Mouse (Mus musculus): Measurements from ENCODE around the gene Cacna2d1.

Gene Cacna2d1

DNA sequence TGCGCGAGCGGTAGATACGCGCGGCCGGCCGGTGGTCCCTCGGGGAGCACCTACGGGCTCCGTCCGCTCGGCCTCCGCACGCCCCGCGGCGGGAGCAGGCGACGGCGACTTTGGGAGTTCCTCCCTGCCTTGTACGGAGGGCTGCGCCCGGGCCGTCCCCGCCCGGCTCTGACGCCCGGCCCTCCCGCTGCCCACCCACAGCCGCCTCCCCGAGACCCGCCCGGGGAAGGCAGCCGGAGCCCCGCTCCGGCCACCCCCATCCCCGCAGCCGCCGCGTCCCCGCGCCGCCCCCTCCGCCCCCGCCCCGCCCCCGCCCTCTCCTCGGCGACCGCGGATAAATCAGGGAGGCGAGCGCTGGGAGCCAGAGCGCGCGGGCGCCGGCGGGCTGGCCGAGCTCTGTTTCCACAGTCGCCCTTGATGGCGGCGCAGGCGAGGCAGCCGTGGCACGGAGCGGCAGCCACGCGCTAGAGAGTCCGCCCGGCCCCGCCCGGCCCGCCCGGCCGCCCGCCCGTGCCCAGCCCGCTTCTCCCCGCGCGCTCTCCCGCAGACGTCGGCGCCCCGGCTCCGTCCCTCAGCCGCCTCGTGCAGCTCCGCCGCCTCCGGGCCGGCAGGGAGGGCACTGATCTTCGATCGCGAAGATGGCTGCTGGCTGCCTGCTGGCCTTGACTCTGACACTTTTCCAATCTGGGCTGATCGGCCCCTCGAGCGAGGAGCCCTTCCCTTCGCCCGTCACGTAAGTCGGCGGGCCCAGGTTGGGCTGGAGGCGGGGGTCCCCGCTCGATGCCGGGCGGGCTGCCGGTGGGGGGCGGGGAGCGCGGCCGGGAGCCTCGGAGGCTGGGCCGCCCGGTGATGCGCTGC is at the start of gene Cacna2d1:
Gene Cacna2d1, plus strand, starts transcription at position 316 of the 858 bp plus-strand sequence.
- peak; percentile 37 for DNase-seq (ENCODE audit: low spot score)

DNA sequence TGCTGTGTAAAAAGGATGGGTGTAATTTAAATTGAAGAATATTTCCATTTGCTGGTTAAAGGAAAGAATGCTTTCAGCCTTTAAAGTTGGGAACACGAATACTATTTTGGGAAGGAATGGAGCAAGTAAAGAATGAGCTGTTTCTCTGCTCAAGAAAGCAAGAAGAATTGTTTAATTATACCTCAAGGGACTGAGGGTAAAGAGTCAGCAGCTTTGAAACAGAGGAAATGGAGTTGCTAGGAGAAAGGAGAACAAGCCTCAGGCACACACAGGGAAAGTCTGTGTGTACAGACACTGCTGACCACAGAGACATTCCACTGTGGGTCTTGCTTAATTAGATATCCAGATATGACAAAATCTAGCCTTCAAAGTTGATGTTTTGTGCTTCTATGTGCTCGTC is 39.4 kb upstream of the Cacna2d1 start:
- DNase-seq (ENCODE audit: low spot score) = no peak

DNA sequence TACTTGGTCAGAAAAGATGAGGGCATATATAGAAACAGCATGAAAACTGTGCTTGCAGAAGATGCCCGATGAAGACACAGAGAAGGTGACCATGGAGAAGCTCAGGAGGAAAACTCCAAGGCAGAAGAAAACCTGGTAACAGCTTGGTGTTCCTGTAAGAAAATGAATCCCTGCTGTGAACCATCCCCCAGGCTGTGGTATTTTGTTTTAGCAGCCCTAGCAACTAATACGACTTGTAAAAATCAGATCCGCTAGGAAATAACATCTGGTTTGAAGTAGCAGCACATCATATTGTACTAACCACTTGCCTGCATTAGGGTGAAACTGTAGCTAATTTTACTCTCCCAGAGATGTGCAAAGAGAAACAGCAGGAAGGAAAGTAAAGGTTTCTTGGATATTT is 37.8 kb upstream of the Cacna2d1 start:
- DNase-seq (ENCODE audit: low spot score) = no peak

DNA sequence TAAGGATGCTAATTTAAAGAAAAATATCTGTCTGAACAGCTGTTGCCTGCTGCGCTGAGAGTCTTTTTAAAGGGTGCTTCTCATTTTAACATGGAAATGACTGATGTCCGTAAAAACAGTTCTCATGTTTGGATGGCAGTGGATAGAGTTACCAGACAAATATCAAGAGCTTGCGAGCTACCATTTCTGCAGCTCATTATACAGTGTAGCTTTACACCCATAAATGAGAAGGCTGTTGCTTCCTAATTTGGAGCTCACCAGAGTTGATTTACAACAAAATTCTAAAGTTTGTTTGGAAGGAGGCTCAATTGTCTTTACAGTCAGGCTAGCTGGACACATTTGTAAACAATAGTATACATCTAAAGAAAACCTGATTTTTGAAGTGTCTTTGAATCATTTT is 28.0 kb upstream of the Cacna2d1 start:
- DNase-seq (ENCODE audit: low spot score) = no peak

DNA sequence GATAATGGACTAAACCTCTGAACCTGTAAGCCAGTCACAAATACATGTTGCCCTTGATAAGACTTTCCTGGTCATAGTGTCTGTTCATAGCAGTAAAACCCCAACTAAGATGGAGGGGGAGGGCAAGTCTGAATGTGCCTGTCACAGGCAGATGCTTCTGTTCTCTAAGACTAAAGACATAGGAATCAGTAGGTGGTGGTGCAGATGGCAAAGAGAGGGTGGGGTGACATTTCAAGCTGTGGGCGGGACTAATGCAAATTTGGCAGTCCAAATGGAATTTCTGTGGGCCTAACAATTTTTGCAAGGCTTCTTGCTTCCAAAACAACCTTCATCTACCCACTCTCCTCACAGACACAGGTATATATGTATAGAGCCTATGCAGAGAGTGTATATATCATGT is 19.6 kb upstream of the Cacna2d1 start:
- DNase-seq (ENCODE audit: low spot score) = peak; percentile 67

DNA sequence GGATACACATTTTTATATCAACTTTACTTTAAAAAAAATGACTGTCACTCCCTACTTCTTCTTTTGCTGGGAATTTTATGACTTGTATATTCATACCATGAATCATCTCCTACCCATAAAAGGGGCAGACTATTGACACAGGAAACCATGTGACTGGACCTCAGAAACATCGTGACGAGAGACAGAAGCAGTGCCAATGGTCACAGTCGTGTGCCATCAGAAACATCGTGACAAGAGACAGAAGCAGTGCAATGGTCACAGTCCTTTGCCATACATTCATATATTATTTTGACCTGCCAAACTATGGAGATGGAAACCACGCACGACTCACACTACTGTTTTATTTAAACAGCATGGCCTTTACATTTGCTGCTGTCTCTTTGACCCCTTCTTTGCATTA is 6.0 kb upstream of the Cacna2d1 start:
- no peak for DNase-seq (ENCODE audit: low spot score)

DNA sequence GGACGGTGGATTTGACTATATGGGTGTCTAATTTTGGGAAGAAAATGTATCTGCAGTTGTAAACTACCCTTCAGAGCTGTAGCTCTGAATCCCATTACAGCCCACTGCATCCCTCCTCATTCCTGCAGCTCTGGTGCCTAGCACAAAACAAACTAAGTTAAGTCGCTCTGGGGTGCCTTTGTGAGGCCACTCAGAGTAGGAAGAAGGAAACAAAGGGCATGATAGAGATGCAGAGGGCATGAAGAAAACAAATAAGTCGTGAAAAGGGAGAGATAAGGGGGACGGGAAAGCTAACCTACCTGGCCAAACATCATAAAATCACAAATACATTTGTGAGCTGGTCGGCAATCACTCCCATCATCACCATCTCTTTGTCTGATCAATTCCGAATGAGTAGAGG is 1.5 kb upstream of the Cacna2d1 start:
- no peak for DNase-seq (ENCODE audit: low spot score)

DNA sequence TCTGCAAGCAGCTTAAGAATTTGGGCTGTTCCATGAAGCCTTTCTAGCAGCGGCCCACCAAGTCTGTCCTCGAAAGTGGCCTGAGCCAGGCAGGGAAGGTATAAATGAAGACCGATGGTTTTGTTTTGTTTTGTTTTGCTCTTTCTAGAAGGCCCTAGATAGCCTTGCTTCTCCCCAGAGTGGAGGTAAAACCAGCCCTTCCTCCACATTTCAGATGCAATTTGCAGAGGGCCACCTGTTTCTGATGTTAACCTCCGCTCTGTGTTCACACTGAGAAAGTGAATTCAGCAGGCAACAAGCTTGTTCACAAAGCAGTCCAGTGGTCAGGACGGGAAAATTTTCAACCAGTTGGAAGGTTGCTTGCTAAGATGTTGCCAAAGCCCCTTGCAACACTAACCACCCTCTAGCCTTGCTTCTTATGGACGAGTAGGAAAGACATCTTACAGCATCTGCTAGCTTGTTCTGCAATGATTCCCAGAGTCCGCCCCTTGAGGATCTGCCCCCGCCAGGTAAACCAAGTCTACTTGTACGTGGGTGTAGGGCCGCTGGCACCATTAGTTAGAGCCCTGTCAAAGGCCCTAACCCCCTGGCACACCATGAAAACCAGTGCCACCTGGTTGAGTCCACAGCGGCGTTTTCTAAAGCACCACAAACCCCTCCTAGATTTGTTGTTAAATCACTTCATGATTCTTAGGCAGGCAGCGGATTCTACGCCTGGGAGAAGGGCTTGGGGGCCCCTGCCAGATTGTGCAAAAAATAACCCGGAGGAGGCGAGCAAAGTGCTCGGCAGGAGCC is 713 bp upstream of the Cacna2d1 start:
- peak; percentile 35 for DNase-seq (ENCODE audit: low spot score)

DNA sequence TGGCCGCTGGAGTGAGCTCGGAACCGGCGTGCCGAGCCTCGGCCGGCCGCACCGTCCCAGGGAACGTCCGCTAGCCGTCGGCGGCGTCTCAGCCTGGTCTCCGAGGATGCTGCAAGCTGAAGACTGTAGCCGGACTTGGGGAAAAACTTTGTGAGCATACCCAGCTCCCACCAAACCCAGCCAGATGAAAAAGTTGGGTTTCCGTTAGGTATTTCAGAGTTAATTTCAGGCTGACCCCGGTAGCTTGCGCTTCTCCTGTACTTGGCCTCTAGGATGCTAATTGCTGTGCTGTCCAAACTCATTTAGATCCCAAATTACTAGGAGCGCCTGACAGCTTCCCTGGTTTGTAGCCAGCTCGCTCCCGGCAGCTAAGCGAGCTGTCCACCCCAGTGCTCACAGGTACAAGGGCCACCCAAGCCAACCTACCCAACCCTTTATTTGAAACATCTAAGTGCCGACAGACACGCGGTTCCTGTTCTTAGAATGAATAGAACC is 790 bp downstream of the Cacna2d1 start:
- peak; percentile 25 for DNase-seq (ENCODE audit: low spot score)

DNA sequence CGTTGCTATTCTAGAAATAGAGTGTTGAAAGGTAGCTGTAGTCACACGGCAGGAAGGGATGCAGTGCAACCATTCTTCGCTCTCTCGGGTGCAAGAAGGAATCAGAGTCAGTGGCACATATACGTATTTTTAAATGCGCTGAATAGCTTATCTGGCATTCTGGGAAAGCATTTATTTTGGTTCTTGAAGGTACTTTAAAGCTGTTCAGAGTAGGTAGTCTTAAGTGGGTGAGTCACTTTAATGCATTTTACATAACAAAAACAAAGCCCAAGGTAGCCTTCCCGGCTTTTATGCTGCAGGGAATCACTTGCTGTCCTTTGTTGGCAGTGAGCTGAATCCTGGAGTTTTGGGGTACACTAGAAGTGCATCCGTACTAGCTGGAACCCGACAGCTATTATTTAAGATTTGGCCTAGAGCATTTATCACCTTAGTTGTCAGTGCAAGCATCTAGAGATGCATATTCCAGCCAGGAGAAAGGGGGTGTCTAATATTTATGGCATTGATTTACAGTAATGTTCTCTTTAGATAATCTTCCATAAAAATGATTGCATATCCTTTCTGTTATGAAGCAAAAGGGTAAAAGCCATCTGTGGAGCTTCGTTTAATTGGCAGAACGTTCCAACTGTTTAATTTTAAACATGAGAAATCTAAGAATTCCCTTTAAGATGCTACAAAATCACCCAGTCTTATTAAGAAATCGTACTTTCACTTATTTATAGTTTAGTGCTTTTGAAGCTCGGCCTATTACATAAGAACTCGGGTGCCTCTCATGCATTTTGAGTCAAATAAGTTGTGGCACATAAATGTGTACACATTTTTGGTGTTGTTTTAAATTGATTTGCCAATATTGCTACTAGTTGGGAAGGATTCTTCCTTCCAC is 1.6 kb downstream of the Cacna2d1 start:
- DNase-seq (ENCODE audit: low spot score) = peak; percentile 19

DNA sequence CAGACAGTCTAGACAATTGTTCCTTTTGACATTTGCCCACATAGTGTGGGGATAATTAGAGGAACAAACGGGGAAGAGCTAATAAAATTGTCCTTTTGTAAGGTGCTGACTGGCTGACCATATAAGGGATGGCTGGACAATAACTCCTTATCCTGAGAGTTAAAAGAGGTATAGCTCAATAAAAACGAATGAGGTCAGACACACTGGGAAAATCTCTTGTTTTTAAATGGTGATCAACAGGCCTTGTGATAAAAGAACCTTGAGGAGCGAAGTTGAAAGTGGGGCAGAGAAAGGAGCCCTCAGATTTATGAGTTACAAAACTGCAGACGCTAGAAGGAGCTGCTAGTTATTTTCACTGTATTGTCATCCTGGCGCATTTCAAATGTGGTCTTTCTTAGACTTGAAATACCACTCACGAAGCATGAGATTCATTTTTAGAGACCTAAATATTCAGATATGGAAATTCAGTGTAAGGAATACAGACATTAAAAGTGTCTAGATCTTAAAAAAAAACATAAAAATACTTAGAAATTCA is 6.8 kb downstream of the Cacna2d1 start:
- no peak for DNase-seq (ENCODE audit: low spot score)

DNA sequence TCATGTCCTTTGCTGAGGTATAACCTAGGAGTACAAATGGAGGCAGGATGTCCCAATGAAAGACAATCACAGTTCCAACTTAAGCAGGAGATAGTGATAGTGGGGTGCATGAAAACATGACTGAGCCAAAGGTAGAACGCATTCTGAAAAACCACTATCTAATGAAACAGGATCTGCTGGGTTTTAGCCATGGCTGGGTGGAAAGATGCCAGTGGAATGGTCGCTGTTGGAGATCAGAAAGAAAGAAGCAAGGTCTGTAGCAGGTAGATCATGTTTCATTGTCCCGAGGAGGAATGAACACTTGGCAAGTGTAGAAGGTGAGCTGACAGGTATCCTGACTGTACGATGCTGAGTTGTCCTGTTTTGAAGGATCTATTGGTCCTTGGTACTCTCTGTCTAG is 7.6 kb downstream of the Cacna2d1 start:
- no peak for DNase-seq (ENCODE audit: low spot score)

DNA sequence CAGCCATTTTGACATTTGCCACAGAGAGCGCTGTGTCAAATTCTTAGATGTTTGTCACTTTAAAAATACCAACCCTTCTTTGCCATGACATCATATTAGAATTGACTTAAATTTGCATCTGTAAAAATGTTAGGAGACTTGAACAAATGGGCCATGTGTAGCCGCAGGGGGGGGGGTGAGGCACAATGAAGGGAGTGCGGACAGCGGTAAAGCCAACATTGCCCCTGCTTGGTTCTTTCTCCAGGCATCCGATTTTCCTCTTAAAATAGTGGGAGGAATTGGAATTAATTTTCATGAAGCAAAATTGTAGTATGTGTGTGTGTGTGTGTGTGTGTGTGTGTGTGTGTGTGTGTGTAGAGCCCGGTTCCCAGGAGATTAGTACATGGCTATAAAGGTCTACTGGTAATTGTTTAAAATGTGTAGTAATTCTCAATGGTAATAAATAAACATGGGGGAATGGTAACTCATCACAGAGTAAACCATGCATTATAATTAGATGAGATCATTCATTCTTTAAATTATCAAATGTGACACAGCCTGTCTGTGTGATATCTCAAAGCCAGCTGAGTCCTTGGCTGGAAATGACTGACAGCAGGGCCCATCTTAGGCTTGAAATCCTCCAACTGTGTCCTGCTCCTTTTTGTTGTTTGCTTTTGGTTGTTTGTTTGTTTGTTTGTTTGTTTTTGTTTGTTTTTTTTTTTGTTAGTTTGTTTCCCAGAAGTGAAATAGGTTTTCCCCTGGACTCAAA is 14.0 kb downstream of the Cacna2d1 start:
- no peak for DNase-seq (ENCODE audit: low spot score)

DNA sequence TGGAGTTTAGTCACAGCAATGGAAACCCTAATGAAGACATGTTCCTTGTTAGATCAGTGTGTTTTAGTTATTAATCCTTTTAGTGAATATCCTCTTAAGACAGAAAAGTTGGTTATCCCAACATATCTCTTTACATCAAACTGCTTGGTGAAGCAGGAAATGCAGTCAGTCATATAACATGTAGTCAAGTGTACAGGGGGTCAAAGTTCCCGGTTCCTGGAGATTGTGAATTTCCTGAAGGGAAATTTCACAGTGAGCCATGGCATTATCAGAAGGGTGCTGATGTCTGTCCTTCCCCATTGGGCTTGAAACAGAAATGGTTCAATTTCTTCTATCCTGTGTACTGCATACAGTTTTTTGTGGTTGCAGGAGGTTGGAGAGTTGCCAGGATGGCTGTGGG is 25.3 kb downstream of the Cacna2d1 start:
- DNase-seq (ENCODE audit: low spot score) = no peak

DNA sequence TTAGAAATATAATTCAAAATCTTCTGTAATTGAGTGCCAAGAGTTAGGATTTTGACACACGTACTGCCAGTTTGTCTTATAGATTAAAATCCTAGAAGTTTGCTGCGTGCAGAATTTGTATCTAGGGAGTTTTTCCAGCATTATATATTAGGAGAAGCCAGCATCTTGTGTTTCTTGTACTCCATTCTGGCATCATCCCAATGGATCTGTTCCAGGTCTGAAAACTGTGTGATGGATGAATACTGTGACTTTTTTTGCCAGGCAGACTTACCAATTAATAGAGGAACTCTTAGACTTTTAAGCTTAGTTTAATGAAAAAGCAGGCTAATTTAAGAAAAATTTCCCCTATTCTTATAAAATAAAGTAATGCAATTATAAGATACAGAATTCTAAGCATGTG is 27.4 kb downstream of the Cacna2d1 start:
- DNase-seq (ENCODE audit: low spot score) = no peak

DNA sequence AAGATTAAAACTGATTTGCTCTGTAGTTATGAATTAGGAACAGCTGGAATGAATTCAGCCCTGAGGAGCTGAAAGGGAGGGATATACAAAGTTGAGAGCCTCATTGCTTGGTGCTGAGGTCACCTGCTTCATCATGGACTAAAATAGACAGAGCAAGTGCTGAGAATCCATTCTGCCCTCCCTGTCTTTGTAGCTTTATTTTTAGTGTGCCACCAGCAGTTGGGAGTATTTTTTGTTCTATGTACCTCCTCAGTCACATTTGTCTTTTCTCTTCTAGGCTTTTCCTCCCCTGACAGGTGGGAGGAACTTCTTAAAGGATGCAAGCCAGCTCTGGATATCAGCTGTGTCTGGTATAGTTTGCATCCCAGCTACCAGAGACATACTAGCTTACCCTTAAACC is 32.4 kb downstream of the Cacna2d1 start:
- DNase-seq (ENCODE audit: low spot score) = no peak

DNA sequence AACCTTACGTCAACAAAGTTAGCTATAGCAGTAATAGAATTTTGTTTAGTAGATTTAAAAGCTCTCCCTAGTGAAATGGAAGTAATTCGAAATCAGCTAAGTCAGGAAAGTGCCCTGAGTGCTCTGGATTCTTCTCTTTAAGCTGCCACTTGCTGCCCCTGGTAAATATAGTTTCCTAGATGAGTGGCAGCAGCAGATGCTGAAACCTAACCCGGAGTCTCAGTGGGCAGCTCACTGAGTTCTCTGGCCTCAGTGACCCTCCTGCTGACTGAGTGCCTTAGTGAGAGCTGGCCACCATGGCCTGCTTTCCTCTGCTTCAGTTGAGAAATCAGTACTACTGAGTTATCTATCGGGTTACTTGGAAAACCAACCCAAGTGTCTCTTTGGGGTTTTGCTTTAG is 37.3 kb downstream of the Cacna2d1 start:
- DNase-seq (ENCODE audit: low spot score) = no peak

DNA sequence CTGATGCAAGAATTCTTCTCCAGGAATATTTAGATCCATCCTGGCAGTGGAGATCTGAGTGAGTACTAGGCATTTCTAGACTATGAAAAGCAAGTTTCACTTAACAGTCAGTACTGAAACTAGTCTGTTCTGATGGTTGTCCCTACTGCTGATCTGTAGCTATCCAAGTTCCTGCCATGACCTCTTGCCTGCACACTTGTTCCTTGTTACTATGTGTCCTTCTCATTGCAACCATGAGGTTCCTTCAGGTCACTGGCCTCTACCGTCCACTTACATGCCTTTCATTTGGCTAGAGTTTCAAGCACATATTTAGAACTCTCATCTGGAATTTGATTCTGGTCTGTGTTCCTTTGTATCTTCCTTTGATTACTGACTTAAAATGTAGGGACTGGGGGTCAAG is 37.9 kb downstream of the Cacna2d1 start:
- no peak for DNase-seq (ENCODE audit: low spot score)

DNA sequence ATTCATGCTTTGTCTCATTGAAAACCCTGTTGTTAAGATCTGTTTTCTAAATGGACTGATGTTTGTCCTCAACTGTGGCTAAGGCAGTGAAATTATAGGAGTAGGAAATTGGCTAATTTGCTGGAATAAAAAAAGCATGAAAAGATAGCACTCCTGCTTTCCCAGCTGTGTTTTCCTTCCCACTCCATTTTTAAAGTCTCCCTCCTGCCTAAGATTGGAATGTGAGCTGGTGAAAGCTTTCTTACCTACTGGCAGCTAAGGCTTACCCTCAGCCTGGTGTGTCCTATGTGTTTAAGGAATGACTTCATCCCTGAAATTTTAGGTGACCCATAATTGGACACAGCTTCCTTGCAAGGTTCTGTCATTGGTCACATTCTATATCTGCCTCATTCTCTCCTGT is 40.2 kb downstream of the Cacna2d1 start:
- DNase-seq (ENCODE audit: low spot score) = no peak

DNA sequence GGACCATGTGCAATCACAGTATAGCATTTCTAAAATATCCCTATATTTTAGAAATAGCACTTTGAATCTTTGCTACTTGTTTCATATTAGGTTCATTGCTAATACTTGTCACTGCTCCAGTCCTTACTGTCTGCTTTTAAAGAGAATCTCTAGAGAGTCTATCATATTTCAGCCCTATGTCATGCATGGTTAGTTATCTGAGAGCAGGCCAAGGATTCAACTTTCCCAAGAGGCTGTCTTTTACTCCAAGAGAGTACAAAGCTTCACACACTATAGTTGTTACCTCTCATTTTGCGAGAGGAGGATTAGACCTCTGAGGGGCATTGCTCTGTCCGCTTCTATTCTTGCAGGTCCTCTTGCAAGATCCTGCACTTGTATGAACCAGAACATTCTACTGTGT is 44.7 kb downstream of the Cacna2d1 start:
- no peak for DNase-seq (ENCODE audit: low spot score)

DNA sequence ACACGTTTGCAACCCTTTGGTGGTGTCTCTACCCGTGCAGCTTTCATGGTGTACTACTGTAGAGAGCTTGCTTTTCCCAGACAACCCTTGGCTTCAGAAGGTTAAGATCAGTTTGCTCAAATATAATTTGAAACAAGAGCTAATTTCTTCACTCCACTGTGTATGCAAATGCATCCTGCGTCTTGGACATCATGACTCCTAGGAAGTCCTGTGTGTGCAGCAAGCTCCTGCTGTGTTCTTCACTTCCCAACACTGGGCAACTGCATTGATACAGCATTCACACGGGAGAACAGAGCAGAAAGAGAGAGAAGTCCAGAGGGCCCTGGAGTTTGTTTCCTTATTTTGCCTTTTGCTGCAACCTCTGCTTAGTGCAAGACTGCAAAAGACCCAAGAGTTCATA is 48.1 kb downstream of the Cacna2d1 start:
- no peak for DNase-seq (ENCODE audit: low spot score)
